Mouse (Mus musculus): ENCODE measurements around the gene Wasf2.

Gene Wasf2

GRCm38 (mm10) chr4:133210023-133210787, 79.9 kb downstream of the Wasf2 start:
- DNase-seq, result no peak

- no peak for DNase-seq
Observed at GRCm38 (mm10) chr4:133210788-133211390, 80.6 kb downstream of the Wasf2 start.

GRCm38 (mm10) chr4:133211751-133212561, 81.7 kb downstream of the Wasf2 start, which contains the start of the genes Cd164l2 and Gpr3:
Gene Cd164l2, plus strand, starts transcription at chr4:133212131.
Gene Gpr3, minus strand, starts transcription at chr4:133212536.
- no peak for DNase-seq

GRCm38 (mm10) chr4:133212562-133213267, 82.4 kb downstream of the Wasf2 start:
- DNase-seq, result peak; percentile 77

- no peak for DNase-seq
Observed at GRCm38 (mm10) chr4:133213268-133213590, 82.9 kb downstream of the Wasf2 start.

- DNase-seq, result no peak
Observed at GRCm38 (mm10) chr4:133213661-133214060, 83.4 kb downstream of the Wasf2 start.

GRCm38 (mm10) chr4:133217641-133218040, 87.3 kb downstream of the Wasf2 start:
- no peak for DNase-seq

- no peak for DNase-seq
Observed at GRCm38 (mm10) chr4:133218745-133219144, 88.4 kb downstream of the Wasf2 start.

- no peak for DNase-seq
Observed at GRCm38 (mm10) chr4:133220656-133221055, 90.4 kb downstream of the Wasf2 start.

GRCm38 (mm10) chr4:133221701-133222100, 91.4 kb downstream of the Wasf2 start:
- no peak for DNase-seq

- no peak for DNase-seq
Observed at GRCm38 (mm10) chr4:133223875-133224274, 93.6 kb downstream of the Wasf2 start.

- no peak for DNase-seq
Observed at GRCm38 (mm10) chr4:133226073-133226472, 95.8 kb downstream of the Wasf2 start.

- no peak for DNase-seq
Observed at GRCm38 (mm10) chr4:133227636-133228035, 97.3 kb downstream of the Wasf2 start.

- DNase-seq, result peak; percentile 56
Observed at GRCm38 (mm10) chr4:133229582-133229981, 99.3 kb downstream of the Wasf2 start.

GRCm38 (mm10) chr4:133233285-133233976, 103.1 kb downstream of the Wasf2 start:
- no peak for DNase-seq

- DNase-seq, result no peak
Observed at GRCm38 (mm10) chr4:133234771-133235170, 104.5 kb downstream of the Wasf2 start.

- no peak for DNase-seq
Observed at GRCm38 (mm10) chr4:133235415-133235814, 105.1 kb downstream of the Wasf2 start.

- DNase-seq, result peak; percentile 44
Observed at GRCm38 (mm10) chr4:133237911-133238310, 107.6 kb downstream of the Wasf2 start.

GRCm38 (mm10) chr4:133240490-133240921, 110.2 kb downstream of the Wasf2 start, which contains the start of gene Map3k6:
Gene Map3k6, plus strand, starts transcription at chr4:133240818.
- DNase-seq, result no peak

- DNase-seq, result peak; percentile 83
Observed at GRCm38 (mm10) chr4:133240934-133241908, 110.9 kb downstream of the Wasf2 start.

GRCm38 (mm10) chr4:133241910-133242309, 111.6 kb downstream of the Wasf2 start:
- no peak for DNase-seq

Data from layer of hippocampus, adult 9-11 months (tissue).